Mouse (Mus musculus): ENCODE results near the gene Aldh1b1.

Aldh1b1 gene

GRCm38 (mm10) chr4:45786674-45787073, 12.1 kb upstream of the Aldh1b1 start:
- DNase-seq, result no peak

- DNase-seq, result no peak
Measured at GRCm38 (mm10) chr4:45788446-45789081, 10.3 kb upstream of the Aldh1b1 start.

DNA sequence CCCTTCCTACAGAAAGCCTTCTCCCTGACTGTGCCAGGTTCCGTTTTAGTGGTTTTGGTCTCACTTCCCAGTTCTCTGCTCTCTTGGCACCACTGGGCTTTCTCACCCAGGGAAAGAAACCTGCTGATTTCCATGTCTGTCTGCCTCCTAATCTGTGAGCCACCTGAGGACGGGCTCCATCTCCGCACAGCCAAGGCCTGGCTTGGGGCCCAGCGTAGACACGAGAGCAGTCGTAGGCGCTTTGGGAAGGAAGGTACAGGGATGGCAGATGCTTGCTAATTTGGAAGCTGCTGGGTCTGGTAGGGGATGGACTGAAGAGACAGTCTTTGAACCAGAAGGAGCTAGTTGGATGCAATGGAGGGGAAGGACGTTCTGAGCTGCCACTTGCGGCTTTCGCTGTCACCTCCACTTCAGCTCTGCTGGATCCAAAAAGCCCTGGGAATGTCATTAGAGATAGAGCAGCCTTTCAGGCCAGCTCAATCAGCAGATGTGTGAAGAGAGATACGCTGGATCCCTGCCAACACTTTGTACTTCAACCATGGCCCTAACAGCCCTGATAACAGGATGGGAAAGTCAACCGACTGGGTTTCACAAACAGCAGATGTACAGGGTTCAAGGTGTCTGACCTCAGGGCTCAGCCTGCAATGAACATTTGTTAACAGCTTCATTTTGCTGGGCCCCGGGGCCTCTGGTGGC, 9.4 kb upstream of the Aldh1b1 start:
- peak; percentile 41 to 51 for DNase-seq

DNA sequence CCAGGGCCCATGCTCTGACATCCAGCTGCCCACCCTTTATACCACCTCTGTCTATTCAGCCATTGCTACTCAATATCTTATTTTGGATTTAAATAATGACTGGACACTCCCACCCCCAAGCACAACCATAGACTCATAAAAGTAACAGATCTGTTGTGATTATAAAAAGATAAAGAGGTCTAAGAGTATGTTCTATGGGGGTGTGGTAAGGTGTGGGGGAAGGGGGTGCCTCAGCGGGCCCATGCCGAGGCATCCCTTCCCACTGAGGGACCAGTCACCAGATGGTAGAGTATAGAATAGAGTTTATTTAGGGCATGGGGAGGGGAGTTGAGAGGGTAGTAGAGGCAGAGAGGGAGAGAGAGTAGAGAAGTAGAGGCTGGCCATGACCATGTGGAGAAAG, 8.8 kb upstream of the Aldh1b1 start:
- no peak for DNase-seq

- DNase-seq, result peak; percentile 51 to 65
Measured at GRCm38 (mm10) chr4:45795191-45795811, 3.5 kb upstream of the Aldh1b1 start.

- no peak for DNase-seq
Measured at GRCm38 (mm10) chr4:45796760-45797159, 2.1 kb upstream of the Aldh1b1 start.

GRCm38 (mm10) chr4:45799956-45800537, 1.2 kb downstream of the Aldh1b1 start:
- no peak for DNase-seq

GRCm38 (mm10) chr4:45802900-45803299, 4.1 kb downstream of the Aldh1b1 start:
- no peak for DNase-seq

GRCm38 (mm10) chr4:45808034-45808433, 9.2 kb downstream of the Aldh1b1 start:
- no peak for DNase-seq

- no peak for DNase-seq
Measured at GRCm38 (mm10) chr4:45811250-45811649, 12.4 kb downstream of the Aldh1b1 start.

DNA sequence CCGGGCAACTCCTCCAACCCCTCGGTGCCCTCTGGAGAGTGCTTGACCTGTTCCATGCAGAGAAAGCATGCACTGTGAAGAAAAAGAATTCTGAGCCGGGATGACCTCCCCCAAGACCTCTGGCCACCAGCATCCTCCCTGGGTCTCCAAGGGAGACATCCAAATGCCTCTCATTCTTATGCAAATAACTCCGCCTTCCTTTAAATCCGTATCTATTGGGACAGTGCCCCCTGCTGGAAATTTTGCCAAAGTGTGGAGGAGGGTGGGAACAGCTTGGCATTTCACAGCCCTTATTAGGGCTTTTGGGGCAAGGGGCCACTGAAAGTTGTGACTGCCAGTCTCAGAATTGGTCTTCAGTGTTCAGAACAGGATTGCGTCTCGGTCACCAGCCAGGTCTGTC, 16.7 kb downstream of the Aldh1b1 start:
- DNase-seq, result peak in 1 of 2 experiments; percentile 61

- no peak for DNase-seq
Measured at GRCm38 (mm10) chr4:45818814-45819207, 20.0 kb downstream of the Aldh1b1 start.

GRCm38 (mm10) chr4:45819208-45819931, 20.5 kb downstream of the Aldh1b1 start:
- no peak for DNase-seq

- DNase-seq, result peak; percentile 59 to 73
Measured at GRCm38 (mm10) chr4:45820074-45820830, 21.4 kb downstream of the Aldh1b1 start.

- no peak for DNase-seq
Measured at GRCm38 (mm10) chr4:45821995-45822394, 23.2 kb downstream of the Aldh1b1 start.

GRCm38 (mm10) chr4:45822781-45823575, 24.2 kb downstream of the Aldh1b1 start:
- DNase-seq, result no peak

GRCm38 (mm10) chr4:45824049-45824760, 25.4 kb downstream of the Aldh1b1 start:
- no peak for DNase-seq

- no peak for DNase-seq
Measured at GRCm38 (mm10) chr4:45824761-45825556, 26.1 kb downstream of the Aldh1b1 start.

GRCm38 (mm10) chr4:45826275-45827040, 27.6 kb downstream of the Aldh1b1 start, which contains the start of gene Igfbpl1:
Igfbpl1 (minus strand) TSS chr4:45826923.
- DNase-seq, result no peak

Data from kidney, postnatal 25 days (tissue).